Mouse (Mus musculus) ES-E14 (cell line): ENCODE data around the gene Slc24a4.

ENCODE experiments used
- CHD2 ChIP-seq: IDR thresholded peaks from 2 replicates; pipeline ENCODE4 v1.6.1; 2014; ENCODE audit warnings: mild to moderate bottlenecking, low read depth, low read length, inconsistent platforms
- MAFK ChIP-seq: IDR thresholded peaks from 2 replicates; pipeline ENCODE4 v1.6.1; 2014; ENCODE audit warnings: mild to moderate bottlenecking, low read depth, low read length, inconsistent platforms; ENCODE audit not compliant: insufficient read depth
- ZC3H11A ChIP-seq: IDR thresholded peaks from 2 replicates; pipeline ENCODE4 v1.6.1; 2012; ENCODE audit warnings: low read depth, mild to moderate bottlenecking, inconsistent platforms, low read length, borderline replicate concordance
- ZNF384 ChIP-seq: IDR thresholded peaks from 2 replicates; pipeline ENCODE4 v1.6.1; 2012; ENCODE audit warnings: low read depth, low read length, inconsistent platforms

DNA sequence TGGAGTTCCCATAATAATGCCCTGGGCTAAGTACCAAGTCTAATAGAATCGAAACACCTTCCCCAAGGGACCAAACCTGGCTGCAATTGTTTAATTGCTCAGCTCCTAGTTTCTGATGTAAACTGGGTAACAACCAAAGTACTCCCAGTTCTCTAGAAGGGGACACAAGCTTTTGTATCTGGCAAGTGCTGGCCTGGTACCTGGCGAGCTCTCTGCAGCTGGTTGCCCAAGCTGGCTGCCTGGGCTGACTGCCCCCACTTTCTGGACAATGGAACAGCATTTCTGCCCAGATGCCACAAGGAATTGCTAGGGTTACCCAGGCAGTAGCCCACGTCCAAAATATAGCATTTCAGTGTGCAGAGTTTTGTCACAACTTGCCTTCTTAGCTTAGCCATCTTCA is 12.0 kb upstream of the Slc24a4 start:
- TF ChIP-seq ZC3H11A (no peak), ZNF384 (no peak), MAFK (no peak), CHD2 (no peak)
